Mouse (Mus musculus): Measurements from ENCODE around the gene Casr. TPM values are rescaled to one million over a fixed set of nuclear protein-coding genes. Genes with fewer than 3 reads are reported as not detected.

Gene Casr
- polyA plus RNA-seq, 1 experiment from 2014 or later, result 0.18 TPM

GRCm38 (mm10) chr16:36543091-36543490, 18.9 kb downstream of the Casr start:
- WGBS, result 86% methylated on average over 3 of the region's 3 CpGs
- H3K36me3 ChIP-seq (replicated peaks), result no peaks in the 10 kb centered on the region

GRCm38 (mm10) chr16:36540834-36541233, 21.1 kb downstream of the Casr start:
- Histone ChIP-seq H3K4me2 (no peak overlapping the region), H3K27ac (no peak overlapping the region), H3K9ac (no peak overlapping the region), H3K36me3 (replicated peaks) (no peaks in the 10 kb centered on the region), H3K4me1 (no peaks in the 10 kb centered on the region), H3K27me3 (no peaks in the 10 kb centered on the region), H3K4me3 (replicated peaks) (no peak overlapping the region), H3K9me3 (no peaks in the 10 kb centered on the region)
- ATAC-seq (ENCODE audit: low FRiP score), result no peak
- WGBS, result 62% methylated on average over 6 of the region's 6 CpGs

More at GRCm38 (mm10) chr16:36543091-36543490, 18.9 kb downstream of the Casr start:
- no peak for ATAC-seq (ENCODE audit: low FRiP score)
- H3K4me3 ChIP-seq (replicated peaks), result no peak overlapping the region
- H3K4me1 ChIP-seq, result no peaks in the 10 kb centered on the region
- H3K9me3 ChIP-seq, result no peaks in the 10 kb centered on the region
- no peaks in the 10 kb centered on the region for H3K27me3 ChIP-seq
- H3K9ac ChIP-seq, result no peak overlapping the region
- no peak overlapping the region for H3K4me2 ChIP-seq
- no peak overlapping the region for H3K27ac ChIP-seq

GRCm38 (mm10) chr16:36532981-36533687, 28.8 kb downstream of the Casr start:
- Histone ChIP-seq H3K9ac (no peak overlapping the region), H3K9me3 (no peaks in the 10 kb centered on the region), H3K4me2 (no peak overlapping the region), H3K27ac (no peak overlapping the region), H3K4me1 (no peaks in the 10 kb centered on the region), H3K36me3 (replicated peaks) (no peaks in the 10 kb centered on the region), H3K27me3 (no peaks in the 10 kb centered on the region), H3K4me3 (replicated peaks) (no peak overlapping the region)
- 81% methylated on average over 11 of the region's 11 CpGs for WGBS
- ATAC-seq (ENCODE audit: low FRiP score), result no peak

GRCm38 (mm10) chr16:36532046-36532445, 29.9 kb downstream of the Casr start:
- Histone ChIP-seq H3K4me2 (no peak overlapping the region), H3K27ac (no peak overlapping the region), H3K27me3 (no peaks in the 10 kb centered on the region), H3K9ac (no peak overlapping the region), H3K4me3 (replicated peaks) (no peak overlapping the region), H3K9me3 (no peaks in the 10 kb centered on the region), H3K36me3 (replicated peaks) (no peaks in the 10 kb centered on the region), H3K4me1 (no peaks in the 10 kb centered on the region)
- no peak for ATAC-seq (ENCODE audit: low FRiP score)
- 45% methylated on average over 4 of the region's 4 CpGs for WGBS

- no peaks in the 10 kb centered on the region for H3K9me3 ChIP-seq
- no peak overlapping the region for H3K9ac ChIP-seq
- no peak overlapping the region for H3K4me3 ChIP-seq (replicated peaks)
- H3K4me1 ChIP-seq, result no peaks in the 10 kb centered on the region
- no peak for ATAC-seq (ENCODE audit: low FRiP score)
- WGBS, result 91% methylated on average over 5 of the region's 5 CpGs
- no peak overlapping the region for H3K4me2 ChIP-seq
- no peaks in the 10 kb centered on the region for H3K27me3 ChIP-seq
- no peak overlapping the region for H3K27ac ChIP-seq
- H3K36me3 ChIP-seq (replicated peaks), result no peaks in the 10 kb centered on the region
These were observed 30.3 kb downstream of the Casr start for GRCm38 (mm10) chr16:36531630-36532029.

GRCm38 (mm10) chr16:36530566-36531552, 31.1 kb downstream of the Casr start:
- H3K27ac ChIP-seq, result no peak overlapping the region
- 76% methylated on average over 15 of the region's 15 CpGs for WGBS
- ATAC-seq (ENCODE audit: low FRiP score), result no peak
- no peaks in the 10 kb centered on the region for H3K27me3 ChIP-seq
- H3K9me3 ChIP-seq, result no peaks in the 10 kb centered on the region
- no peak overlapping the region for H3K4me2 ChIP-seq
- no peaks in the 10 kb centered on the region for H3K36me3 ChIP-seq (replicated peaks)
- H3K4me1 ChIP-seq, result no peaks in the 10 kb centered on the region
- no peak overlapping the region for H3K9ac ChIP-seq
- H3K4me3 ChIP-seq (replicated peaks), result no peak overlapping the region

- H3K9ac ChIP-seq, result no peak overlapping the region
- no peaks in the 10 kb centered on the region for H3K36me3 ChIP-seq (replicated peaks)
- H3K9me3 ChIP-seq, result no peaks in the 10 kb centered on the region
- H3K4me3 ChIP-seq (replicated peaks), result no peak overlapping the region
- H3K4me1 ChIP-seq, result no peaks in the 10 kb centered on the region
- no peak overlapping the region for H3K4me2 ChIP-seq
- 83% methylated on average over 3 of the region's 3 CpGs for WGBS
- ATAC-seq (ENCODE audit: low FRiP score), result no peak
- no peak overlapping the region for H3K27ac ChIP-seq
- H3K27me3 ChIP-seq, result no peaks in the 10 kb centered on the region
These were observed 33.1 kb downstream of the Casr start for GRCm38 (mm10) chr16:36528822-36529221.

- ATAC-seq (ENCODE audit: low FRiP score), result no peak
- no peaks in the 10 kb centered on the region for H3K9me3 ChIP-seq
- WGBS, result 57% methylated on average over 6 of the region's 6 CpGs
- no peak overlapping the region for H3K27ac ChIP-seq
- no peaks in the 10 kb centered on the region for H3K4me1 ChIP-seq
- no peak overlapping the region for H3K4me3 ChIP-seq (replicated peaks)
- H3K9ac ChIP-seq, result no peak overlapping the region
- no peak overlapping the region for H3K4me2 ChIP-seq
- H3K27me3 ChIP-seq, result no peaks in the 10 kb centered on the region
- H3K36me3 ChIP-seq (replicated peaks), result no peaks in the 10 kb centered on the region
These were observed 35.2 kb downstream of the Casr start for GRCm38 (mm10) chr16:36526596-36527282.

GRCm38 (mm10) chr16:36523095-36523494, 38.8 kb downstream of the Casr start:
- Histone ChIP-seq H3K4me2 (no peak overlapping the region), H3K27ac (no peak overlapping the region), H3K36me3 (replicated peaks) (no peaks in the 10 kb centered on the region), H3K27me3 (no peaks in the 10 kb centered on the region), H3K9ac (no peak overlapping the region), H3K4me1 (no peaks in the 10 kb centered on the region), H3K4me3 (replicated peaks) (no peak overlapping the region), H3K9me3 (no peaks in the 10 kb centered on the region)
- WGBS, result 72% methylated on average over 5 of the region's 5 CpGs
- no peak for ATAC-seq (ENCODE audit: low FRiP score)

- Histone ChIP-seq H3K4me2 (no peak overlapping the region), H3K27me3 (no peaks in the 10 kb centered on the region), H3K9me3 (no peaks in the 10 kb centered on the region), H3K9ac (no peak overlapping the region), H3K27ac (no peak overlapping the region), H3K36me3 (replicated peaks) (no peaks in the 10 kb centered on the region), H3K4me3 (replicated peaks) (no peak overlapping the region), H3K4me1 (no peaks in the 10 kb centered on the region)
- 90% methylated on average over 2 of the region's 2 CpGs for WGBS
- no peak for ATAC-seq (ENCODE audit: low FRiP score)
These were observed 45.6 kb downstream of the Casr start for GRCm38 (mm10) chr16:36516355-36516754.

GRCm38 (mm10) chr16:36507300-36507699, 54.6 kb downstream of the Casr start:
- no peaks in the 10 kb centered on the region for H3K9me3 ChIP-seq
- 95% methylated on average over 5 of the region's 5 CpGs for WGBS
- H3K4me3 ChIP-seq (replicated peaks), result no peak overlapping the region
- H3K4me1 ChIP-seq, result no peaks in the 10 kb centered on the region
- H3K27me3 ChIP-seq, result no peaks in the 10 kb centered on the region
- H3K4me2 ChIP-seq, result no peak overlapping the region
- no peak overlapping the region for H3K9ac ChIP-seq
- no peak overlapping the region for H3K27ac ChIP-seq
- no peak for ATAC-seq (ENCODE audit: low FRiP score)
- H3K36me3 ChIP-seq (replicated peaks), result no peaks in the 10 kb centered on the region

- no peak overlapping the region for H3K4me3 ChIP-seq (replicated peaks)
- no peak overlapping the region for H3K4me2 ChIP-seq
- H3K27ac ChIP-seq, result no peak overlapping the region
- H3K9ac ChIP-seq, result no peak overlapping the region
- no peaks in the 10 kb centered on the region for H3K4me1 ChIP-seq
- no peaks in the 10 kb centered on the region for H3K36me3 ChIP-seq (replicated peaks)
- no peak for ATAC-seq (ENCODE audit: low FRiP score)
- no peaks in the 10 kb centered on the region for H3K9me3 ChIP-seq
- no peaks in the 10 kb centered on the region for H3K27me3 ChIP-seq
These were observed 55.1 kb downstream of the Casr start for GRCm38 (mm10) chr16:36506827-36507226.

Measured in forebrain, embryonic 12.5 days (tissue).